Mouse (Mus musculus): ENCODE results near the gene Tead2.

Tead2 gene

DNA sequence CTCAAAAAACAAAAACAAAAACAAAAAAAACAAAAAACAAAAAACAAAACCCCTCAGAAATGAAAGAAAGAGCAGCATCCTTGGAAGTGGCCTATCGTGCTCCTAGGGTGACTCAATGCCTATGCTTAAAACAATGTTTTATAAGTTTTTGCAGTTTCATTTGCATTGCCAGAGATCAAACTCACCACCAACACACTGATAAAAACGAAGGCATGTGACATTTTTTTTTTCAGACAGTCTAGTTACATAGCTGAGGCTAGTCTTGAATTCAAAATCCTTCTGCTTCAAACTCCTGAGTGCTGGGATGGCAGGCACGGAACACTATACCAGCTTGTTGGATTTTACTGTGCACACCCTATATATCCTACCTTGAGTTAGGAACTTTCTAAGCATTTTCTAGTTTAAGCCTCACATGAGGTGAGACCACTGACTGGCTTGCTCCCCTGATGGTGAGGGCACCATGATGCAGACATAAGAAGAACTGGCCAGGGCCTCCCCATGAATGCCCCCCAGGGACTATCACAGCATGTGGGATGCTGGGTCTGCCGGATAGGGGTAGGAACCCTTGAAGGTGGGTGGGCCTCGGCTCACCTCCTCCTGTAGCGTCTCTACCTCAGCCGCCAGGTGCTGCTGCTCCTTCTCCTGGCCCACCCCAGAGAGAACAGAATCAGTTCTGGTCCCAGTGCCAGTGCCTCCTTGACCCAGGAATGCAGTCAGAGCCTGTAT is 22.8 kb upstream of the Tead2 start:
- no peak for DNase-seq

- no peak for DNase-seq
Measured at GRCm38 (mm10) chr7:45193406-45193805, 22.1 kb upstream of the Tead2 start.

DNA sequence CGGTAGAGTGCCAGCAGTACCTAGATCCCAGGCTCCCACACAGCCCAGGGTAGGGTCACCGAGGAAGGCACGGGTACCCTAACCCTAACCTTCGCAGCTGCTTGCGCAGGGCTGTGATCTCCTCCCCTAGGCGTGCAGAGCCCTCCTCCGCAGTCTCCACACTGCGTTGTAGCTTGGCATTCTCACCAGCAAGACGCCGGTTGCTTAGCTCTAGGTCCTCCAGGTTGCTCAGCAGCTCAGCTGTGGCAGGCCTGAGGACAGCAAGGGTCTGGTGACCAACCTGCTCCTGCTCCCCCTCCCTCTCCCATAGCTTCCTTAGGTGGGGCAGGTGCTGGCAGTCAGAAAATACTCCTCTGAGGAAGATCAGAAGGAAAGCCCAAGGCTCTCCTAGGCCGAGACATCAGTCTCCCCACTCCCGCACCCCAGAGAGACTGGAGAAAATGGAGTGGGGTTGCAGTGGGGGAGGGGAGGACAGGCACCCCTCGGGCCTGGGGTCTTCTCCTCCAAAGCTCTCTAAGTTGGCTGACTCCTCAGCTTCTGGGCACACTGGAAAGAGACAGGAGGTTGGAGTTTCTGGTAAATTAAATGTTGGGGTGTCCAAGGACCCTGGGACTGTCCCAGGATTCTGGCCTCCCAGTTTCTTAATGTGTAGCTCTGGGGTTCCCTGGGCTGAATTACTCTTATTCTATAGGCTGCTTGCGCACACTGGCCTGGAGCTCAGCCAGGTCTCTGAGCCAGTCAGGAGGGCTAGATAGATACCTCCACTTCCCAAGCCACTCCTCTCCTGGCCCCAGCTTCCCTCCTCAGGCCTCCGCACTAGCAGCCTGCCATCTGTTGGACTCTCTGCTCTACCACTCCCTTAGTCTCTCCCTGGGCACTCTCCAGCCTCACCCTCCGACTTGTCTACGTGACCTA is 21.4 kb upstream of the Tead2 start:
- DNase-seq: no peak

DNA sequence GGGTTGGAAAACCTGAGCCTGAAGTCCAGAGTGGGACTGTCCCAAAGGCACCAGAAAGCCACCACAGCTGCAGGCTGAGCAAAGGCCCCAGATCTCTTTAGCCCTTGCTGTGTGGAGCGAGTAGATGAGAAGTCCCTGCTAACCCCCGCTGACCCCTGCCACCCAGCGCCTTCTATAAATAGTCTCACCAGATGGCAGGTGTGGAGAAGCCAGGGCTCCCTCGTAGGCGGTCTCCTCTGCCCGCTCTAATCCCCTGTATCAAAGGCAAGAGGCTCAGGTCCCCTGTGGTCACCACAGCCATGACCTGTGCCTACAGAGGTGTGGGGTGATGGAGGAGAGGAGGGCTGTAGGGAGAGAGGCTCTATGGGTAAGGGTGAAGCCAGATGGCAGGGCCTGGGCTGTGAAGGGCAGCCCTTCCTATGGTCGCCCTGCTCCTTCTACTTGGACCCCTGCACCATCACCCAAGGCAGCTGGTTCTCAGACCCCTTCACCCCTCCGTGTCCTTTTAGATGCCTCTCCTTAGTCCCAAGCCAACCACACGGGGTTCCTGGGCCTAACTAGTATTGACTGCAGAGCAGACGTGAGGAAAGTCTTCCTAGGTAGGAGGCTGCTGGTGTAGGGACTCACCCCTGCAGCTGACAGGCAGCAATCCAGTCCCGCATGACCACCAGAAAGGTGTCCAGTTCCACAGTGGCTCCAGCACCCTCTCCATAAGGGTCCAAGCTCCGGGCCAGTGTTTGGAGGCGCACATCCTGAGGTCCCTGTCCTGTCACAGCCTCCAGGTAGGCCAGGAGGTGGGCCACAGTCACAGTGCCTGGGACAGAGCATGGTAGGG is 20.0 kb upstream of the Tead2 start:
- DNase-seq: no peak

DNA sequence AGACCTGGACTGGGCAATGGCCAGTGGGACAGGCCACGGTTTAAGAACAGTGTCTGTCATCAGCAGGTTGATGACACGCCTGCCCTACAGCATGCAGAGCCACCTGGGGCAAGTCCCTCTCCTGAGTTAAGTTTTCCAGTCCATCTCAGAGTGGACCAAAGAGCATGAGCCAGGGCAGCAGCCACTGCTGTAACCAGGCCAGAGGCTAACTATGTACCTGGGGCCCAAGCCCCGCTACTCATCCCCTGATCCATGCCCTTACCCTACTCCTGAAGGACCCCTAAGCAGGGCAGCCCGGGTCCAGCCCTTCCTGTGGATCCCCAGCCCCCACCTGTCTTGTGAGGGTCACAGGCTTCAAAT is 19.4 kb upstream of the Tead2 start:
- no peak for DNase-seq

DNA sequence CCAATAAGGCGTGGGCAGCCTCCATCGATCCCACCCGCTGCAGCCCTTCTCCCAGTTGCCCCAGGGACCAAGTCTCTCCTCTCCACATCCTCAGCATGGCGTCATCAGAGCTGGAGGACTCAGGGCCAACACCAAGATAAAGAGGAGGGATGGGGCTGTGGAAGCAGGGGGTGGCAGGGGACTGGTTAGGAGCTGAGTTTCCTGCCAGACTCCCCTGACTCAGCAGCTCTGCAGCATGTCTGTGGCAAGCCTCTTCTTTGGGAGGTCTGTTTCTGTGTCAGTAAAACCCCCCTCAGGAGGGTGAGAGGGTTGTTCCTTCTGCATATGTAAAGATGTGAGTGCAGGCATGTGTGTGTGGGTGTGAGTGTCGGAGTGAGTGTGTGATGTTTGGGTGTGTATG is 18.6 kb upstream of the Tead2 start:
- DNase-seq: no peak

DNA sequence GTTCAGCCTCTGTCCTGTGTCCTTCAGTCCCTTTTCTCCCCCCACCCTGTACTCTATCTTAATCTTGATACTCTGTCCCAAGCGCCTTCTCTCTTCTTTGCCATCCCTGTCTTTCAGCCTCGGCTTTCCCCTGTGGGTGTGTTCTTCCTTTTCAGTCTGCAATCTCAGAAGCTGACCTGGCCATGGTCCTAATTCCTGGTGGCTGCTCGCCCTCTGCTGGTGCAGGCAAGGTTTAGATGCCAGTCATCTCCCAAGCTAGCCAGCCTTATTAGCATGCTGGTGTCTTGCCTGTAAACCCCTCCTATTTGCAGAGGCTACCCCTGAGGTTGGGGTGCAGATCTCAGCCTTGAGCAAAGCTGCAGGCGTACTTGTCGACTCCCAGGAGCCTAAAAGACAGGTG is 17.1 kb upstream of the Tead2 start:
- peak; percentile 68 for DNase-seq

- peak; percentile 48 for DNase-seq
Measured at GRCm38 (mm10) chr7:45198961-45199360, 16.6 kb upstream of the Tead2 start.

- no peak for DNase-seq
Measured at GRCm38 (mm10) chr7:45202654-45203053, 12.9 kb upstream of the Tead2 start.

GRCm38 (mm10) chr7:45204380-45205143 is 11.0 kb upstream of the Tead2 start, which contains the start of gene Ccdc155:
Gene Ccdc155, minus strand, starts transcription at chr7:45204892.
- peak; percentile 90 for DNase-seq

DNA sequence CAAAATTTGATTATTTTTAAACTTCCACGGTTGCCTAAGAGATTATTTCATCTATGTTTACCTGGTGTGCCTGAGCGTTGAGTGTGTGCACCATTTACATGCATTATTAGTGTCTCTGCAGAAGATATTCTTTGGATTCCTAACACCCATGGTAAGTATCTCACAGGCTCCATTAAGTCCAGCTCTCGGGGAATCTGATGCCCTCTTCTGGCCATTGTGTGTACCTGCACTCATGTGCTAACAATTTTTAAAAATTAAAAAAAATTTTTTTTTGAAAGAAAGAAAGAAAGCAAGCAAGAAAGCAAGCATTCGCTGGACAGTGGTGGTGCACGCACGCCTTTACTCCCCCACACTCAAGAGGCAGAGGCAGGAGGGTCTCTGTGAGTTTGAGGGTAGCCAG is 7.3 kb upstream of the Tead2 start:
- DNase-seq: no peak

- no peak for DNase-seq
Measured at GRCm38 (mm10) chr7:45211070-45211469, 4.5 kb upstream of the Tead2 start.

GRCm38 (mm10) chr7:45211851-45212251 is 3.7 kb upstream of the Tead2 start, which contains the start of gene Dkkl1:
Gene Dkkl1, minus strand, starts transcription at chr7:45212147.
- no peak for DNase-seq

DNA sequence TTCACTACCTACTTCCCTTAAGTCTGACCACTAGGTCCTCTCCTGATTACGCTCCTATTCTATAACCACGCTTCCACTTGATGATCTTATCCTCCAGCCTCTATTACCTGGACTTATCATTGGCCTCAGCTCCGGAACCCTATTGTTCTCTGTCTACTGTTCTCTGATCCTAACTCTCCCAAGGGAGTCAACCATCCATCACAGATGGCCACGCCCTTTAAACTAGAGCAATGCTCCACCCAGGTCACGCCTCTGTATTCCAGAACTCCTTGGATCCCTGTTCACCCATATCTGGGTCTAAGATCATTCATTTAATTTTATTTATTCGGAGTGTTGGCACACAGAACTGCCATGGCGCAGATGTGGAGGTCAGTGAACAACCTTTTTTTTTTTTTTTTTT is 3.2 kb upstream of the Tead2 start:
- DNase-seq: no peak

- no peak for DNase-seq
Measured at GRCm38 (mm10) chr7:45213708-45214107, 1.8 kb upstream of the Tead2 start.

- DNase-seq: no peak
Measured at GRCm38 (mm10) chr7:45216442-45217183, 1.1 kb downstream of the Tead2 start.

DNA sequence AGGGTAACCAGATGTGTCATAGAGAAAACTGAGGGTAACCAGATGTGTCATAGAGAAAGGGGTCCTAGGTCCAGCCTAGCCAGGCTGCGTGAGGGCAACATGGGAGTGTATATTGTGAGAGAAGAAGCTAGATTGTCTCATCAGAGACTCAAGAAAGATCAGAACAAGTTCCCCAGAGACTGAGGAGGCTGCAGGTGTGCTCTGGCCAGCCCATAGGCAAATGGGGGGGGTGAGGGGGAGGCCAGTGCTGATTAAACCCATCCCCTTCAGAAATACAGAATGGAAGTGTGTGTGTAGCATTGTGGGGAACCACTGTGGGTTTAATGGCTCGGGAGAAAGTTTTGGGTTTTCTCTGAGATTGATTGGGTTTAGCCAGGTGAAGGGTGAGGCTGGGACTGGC is 6.1 kb downstream of the Tead2 start:
- DNase-seq: no peak

DNA sequence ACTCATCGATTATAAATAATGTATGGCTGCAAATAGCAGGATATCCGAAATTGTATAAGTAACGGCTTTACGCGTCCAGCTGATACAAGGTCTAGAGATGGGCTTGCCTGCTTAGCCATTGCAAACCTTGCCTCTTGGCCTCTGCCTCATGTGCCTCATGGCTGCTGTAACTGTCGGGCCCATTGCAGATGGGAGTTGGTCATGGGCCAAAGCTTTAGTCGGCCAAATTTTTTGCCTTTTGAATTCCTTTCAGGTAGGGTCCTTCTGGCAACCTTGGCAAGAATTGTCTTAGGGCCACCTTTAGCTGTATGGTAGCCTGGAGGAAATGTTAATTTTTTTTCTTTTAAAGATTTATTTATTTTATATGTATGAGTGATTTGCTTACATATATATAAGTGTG is 9.3 kb downstream of the Tead2 start:
- no peak for DNase-seq

- no peak for DNase-seq
Measured at GRCm38 (mm10) chr7:45226421-45226820, 10.9 kb downstream of the Tead2 start.

DNA sequence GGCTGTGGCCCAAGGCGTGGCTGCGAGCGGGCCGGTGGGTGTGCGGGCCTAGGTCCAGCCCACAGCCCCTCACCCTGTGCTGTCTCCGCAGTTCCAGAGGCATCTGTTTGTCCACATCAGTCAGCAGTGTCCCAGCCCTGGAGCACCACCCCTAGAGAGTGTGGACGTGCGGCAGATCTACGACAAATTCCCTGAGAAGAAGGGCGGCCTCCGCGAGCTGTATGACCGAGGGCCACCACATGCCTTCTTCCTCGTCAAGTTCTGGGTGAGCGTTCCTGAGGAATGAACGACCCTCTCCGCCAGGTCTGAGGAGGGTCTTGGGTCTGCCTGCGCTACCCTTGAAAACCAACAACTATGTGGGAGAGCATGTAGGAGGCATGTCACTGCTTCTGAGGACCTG is 13.0 kb downstream of the Tead2 start:
- no peak for DNase-seq

- DNase-seq: no peak
Measured at GRCm38 (mm10) chr7:45229046-45229445, 13.5 kb downstream of the Tead2 start.

Measured in right cerebral cortex, postnatal 25 days (tissue).